Mouse (Mus musculus) heart, embryonic 15.5 days (tissue): ENCODE data around the gene Kcnq1. TPM values are rescaled to one million over a fixed set of nuclear protein-coding genes. Genes with fewer than 3 reads are reported as not detected.

Source experiments
- ATAC-seq: fragments of 200-750 bp; cut with Nextera tagmentation; replicated peaks from 2 replicates; pipeline ENCODE4 v1.8.0; 2017; ENCODE audit warnings: low read depth, moderate TSS enrichment; ENCODE audit not compliant: insufficient number of reproducible peaks, insufficient read depth, low FRiP score
- H3K27ac ChIP-seq: fragments of 300-500 bp; sonication (generic); 2 replicates; pipeline ENCODE4 v1.5.1; 2015; ENCODE audit warnings: mild to moderate bottlenecking, inconsistent platforms
- H3K27me3 ChIP-seq: fragments of 300-500 bp; sonication (generic); 2 replicates; pipeline ENCODE4 v1.6.1; 2015; ENCODE audit warnings: inconsistent platforms
- H3K36me3 ChIP-seq: fragments of 300-500 bp; sonication (generic); 2 replicates; pipeline ENCODE4 v1.6.1; 2015; ENCODE audit warnings: mild to moderate bottlenecking, inconsistent platforms
- H3K4me1 ChIP-seq: fragments of 300-500 bp; sonication (generic); replicated peaks from 2 replicates; pipeline ENCODE4 v1.6.1; 2015; ENCODE audit warnings: inconsistent platforms
- H3K4me2 ChIP-seq: fragments of 300-500 bp; sonication (generic); 2 replicates; pipeline ENCODE4 v1.6.1; 2015; ENCODE audit warnings: inconsistent platforms, mild to moderate bottlenecking, moderate library complexity
- H3K4me3 ChIP-seq: fragments of 300-500 bp; sonication (generic); 2 replicates; pipeline ENCODE4 v1.5.1; 2015; ENCODE audit warnings: mild to moderate bottlenecking, inconsistent platforms
- H3K9ac ChIP-seq: fragments of 300-500 bp; sonication (generic); 2 replicates; pipeline ENCODE4 v1.6.1; 2015; ENCODE audit warnings: mild to moderate bottlenecking, inconsistent platforms
- H3K9me3 ChIP-seq: fragments of 300-500 bp; sonication (generic); replicated peaks from 2 replicates; pipeline ENCODE4 v1.6.1; 2016; ENCODE audit warnings: inconsistent platforms
- WGBS: fragments of 180-500 bp; shearing (Covaris S2); methylation state at CpG from one replicate; pipeline ENCODE4 v1.1.7; 2015; ENCODE audit warnings: mixed read lengths; 5-methylcytosine and 5-hydroxymethylcytosine counted together
- polyA plus RNA-seq: library from polyadenylated mRNA; unstranded; fragments of >200 nt; fragmentation: Nextera tagmentation; extraction: Ambion mirVana; gene quantifications from 2 replicates; pipeline ENCODE4 v1.2.1, GENCODE M21; 2015

The Kcnq1 gene
- polyA plus RNA-seq, 1 experiment from 2014 or later = 27.5 TPM

- H3K36me3 ChIP-seq = no peaks in the 10 kb centered on the region
- H3K4me2 ChIP-seq = peak overlapping the region; percentile 87
- WGBS = 9% methylated on average over 38 of the region's 38 CpGs
- peak overlapping the region; percentile 44 for H3K27ac ChIP-seq
- H3K9me3 ChIP-seq = no peaks in the 10 kb centered on the region
- H3K27me3 ChIP-seq = no peaks in the 10 kb centered on the region
- peak overlapping the region; percentile 66 for H3K9ac ChIP-seq
- peak overlapping the region; percentile 62 for H3K4me3 ChIP-seq
- peaks cover 30% of the 10 kb centered on the region for H3K4me1 ChIP-seq
- ATAC-seq = no peak
Measured at GRCm38 (mm10) chr7:143458963-143459331, 352.8 kb downstream of the Kcnq1 start.

- H3K9ac ChIP-seq = peak overlapping the region; percentile 66
- no peak for ATAC-seq
- H3K4me1 ChIP-seq = peaks cover 36% of the 10 kb centered on the region
- no peaks in the 10 kb centered on the region for H3K27me3 ChIP-seq
- no peaks in the 10 kb centered on the region for H3K36me3 ChIP-seq
- H3K4me2 ChIP-seq = peak overlapping the region; percentile 87
- H3K4me3 ChIP-seq = peak overlapping the region; percentile 62
- no peaks in the 10 kb centered on the region for H3K9me3 ChIP-seq
- H3K27ac ChIP-seq = peak overlapping the region; percentile 44
- WGBS = 18% methylated on average over 100 of the region's 100 CpGs
Measured at GRCm38 (mm10) chr7:143459332-143460211, 353.4 kb downstream of the Kcnq1 start.

- Histone ChIP-seq H3K9me3 (no peaks in the 10 kb centered on the region), H3K4me2 (peak overlapping the region; percentile 87), H3K4me1 (peaks cover 43% of the 10 kb centered on the region), H3K36me3 (no peaks in the 10 kb centered on the region), H3K4me3 (peak overlapping the region; percentile 62), H3K9ac (peak overlapping the region; percentile 66), H3K27ac (peak overlapping the region; percentile 44), H3K27me3 (no peaks in the 10 kb centered on the region)
- WGBS = 32% methylated on average over 56 of the region's 60 CpGs
- no peak for ATAC-seq
Measured at GRCm38 (mm10) chr7:143460217-143460834, 354.2 kb downstream of the Kcnq1 start.

GRCm38 (mm10) chr7:143460874-143461273 lies 354.7 kb downstream of the Kcnq1 start, which contains the start of gene Cdkn1c:
Gene Cdkn1c, minus strand, starts transcription at chr7:143461050.
- H3K36me3 ChIP-seq = no peaks in the 10 kb centered on the region
- 21% methylated on average over 47 of the region's 48 CpGs for WGBS
- peak within 1 kb of the TSS; percentile 66 for H3K9ac ChIP-seq
- H3K4me3 ChIP-seq = peak within 1 kb of the TSS; percentile 62
- peak; percentile 91 for ATAC-seq
- no peaks in the 10 kb centered on the region for H3K27me3 ChIP-seq
- peaks cover 47% of the 10 kb centered on the region for H3K4me1 ChIP-seq
- H3K9me3 ChIP-seq = no peaks in the 10 kb centered on the region
- H3K4me2 ChIP-seq = peak within 1 kb of the TSS; percentile 87
- H3K27ac ChIP-seq = peak within 1 kb of the TSS; percentile 64

- Histone ChIP-seq H3K27ac (peak overlapping the region; percentile 64; the same call in 1 of the 2 replicates), H3K9ac (0 out of 2 replicates have a peak overlapping the region, but pooled peaks have one; percentile 45), H3K4me2 (peak overlapping the region; percentile 87), H3K4me3 (peak overlapping the region; percentile 62), H3K9me3 (no peaks in the 10 kb centered on the region), H3K27me3 (no peaks in the 10 kb centered on the region), H3K4me1 (peaks cover 51% of the 10 kb centered on the region), H3K36me3 (no peaks in the 10 kb centered on the region)
- ATAC-seq = peak; percentile 23
- WGBS = 32% methylated on average over 20 of the region's 32 CpGs
Measured at GRCm38 (mm10) chr7:143461294-143461870, 355.2 kb downstream of the Kcnq1 start.

GRCm38 (mm10) chr7:143461920-143462319 lies 355.8 kb downstream of the Kcnq1 start:
- Histone ChIP-seq H3K27me3 (no peaks in the 10 kb centered on the region), H3K4me3 (no peak overlapping the region), H3K4me2 (peak overlapping the region; percentile 87; the same call in 1 of the 2 replicates), H3K27ac (no peak overlapping the region), H3K36me3 (no peaks in the 10 kb centered on the region), H3K9me3 (no peaks in the 10 kb centered on the region), H3K4me1 (peaks cover 51% of the 10 kb centered on the region), H3K9ac (no peak overlapping the region)
- ATAC-seq = no peak
- 37% methylated on average over 11 of the region's 11 CpGs for WGBS

- no peak overlapping the region for H3K27ac ChIP-seq
- no peaks in the 10 kb centered on the region for H3K36me3 ChIP-seq
- 75% methylated on average over 5 of the region's 5 CpGs for WGBS
Measured at GRCm38 (mm10) chr7:143462516-143462915, 356.4 kb downstream of the Kcnq1 start.

GRCm38 (mm10) chr7:143463865-143464415 lies 357.8 kb downstream of the Kcnq1 start:
- H3K4me3 ChIP-seq = no peak overlapping the region
- peak overlapping the region; percentile 51 for H3K27ac ChIP-seq
- 20% methylated on average over 11 of the region's 11 CpGs for whole genome bisulfite sequencing
- H3K36me3 ChIP-seq = no peaks in the 10 kb centered on the region
- H3K4me1 ChIP-seq = peaks cover 50% of the 10 kb centered on the region
- no peak for ATAC-seq
- H3K4me2 ChIP-seq = peak overlapping the region; percentile 41
- H3K27me3 ChIP-seq = peaks cover under 1% of the 10 kb centered on the region; the same call in 1 of the 2 replicates
- no peaks in the 10 kb centered on the region for H3K9me3 ChIP-seq
- no peak overlapping the region for H3K9ac ChIP-seq

More at GRCm38 (mm10) chr7:143462516-143462915, 356.4 kb downstream of the Kcnq1 start:
- H3K4me2 ChIP-seq = no peak overlapping the region
- no peak for ATAC-seq
- no peaks in the 10 kb centered on the region for H3K27me3 ChIP-seq
- peaks cover 51% of the 10 kb centered on the region for H3K4me1 ChIP-seq
- H3K4me3 ChIP-seq = no peak overlapping the region
- no peaks in the 10 kb centered on the region for H3K9me3 ChIP-seq
- H3K9ac ChIP-seq = no peak overlapping the region

- peak; percentile 25 for ATAC-seq
Measured at GRCm38 (mm10) chr7:143464811-143465560, 358.8 kb downstream of the Kcnq1 start.

GRCm38 (mm10) chr7:143466099-143466677 lies 360.0 kb downstream of the Kcnq1 start:
- H3K36me3 ChIP-seq = no peaks in the 10 kb centered on the region
- H3K27me3 ChIP-seq = peaks cover 2% of the 10 kb centered on the region; the same call in 1 of the 2 replicates
- H3K9me3 ChIP-seq = no peaks in the 10 kb centered on the region
- H3K4me1 ChIP-seq = peaks cover 41% of the 10 kb centered on the region
- ATAC-seq = no peak
- H3K4me2 ChIP-seq = no peak overlapping the region
- H3K9ac ChIP-seq = no peak overlapping the region
- WGBS = 31% methylated on average over 14 of the region's 14 CpGs
- H3K27ac ChIP-seq = no peak overlapping the region
- no peak overlapping the region for H3K4me3 ChIP-seq

More at GRCm38 (mm10) chr7:143464811-143465560, 358.8 kb downstream of the Kcnq1 start:
- H3K4me1 ChIP-seq = peaks cover 49% of the 10 kb centered on the region
- peaks cover 2% of the 10 kb centered on the region; the same call in 1 of the 2 replicates for H3K27me3 ChIP-seq
- H3K9me3 ChIP-seq = no peaks in the 10 kb centered on the region
- H3K36me3 ChIP-seq = no peaks in the 10 kb centered on the region
- H3K9ac ChIP-seq = peak overlapping the region; percentile 23
- peak overlapping the region; percentile 70 for H3K4me2 ChIP-seq
- peak overlapping the region; percentile 51 for H3K27ac ChIP-seq
- peak overlapping the region; percentile 42 for H3K4me3 ChIP-seq
- WGBS = 13% methylated on average over 56 of the region's 56 CpGs
